Mouse (Mus musculus) embryonic facial prominence, embryonic 14.5 days (tissue): ENCODE measurements around the gene Fam171b. TPM values are rescaled to one million over a fixed set of nuclear protein-coding genes. Genes with fewer than 3 reads are reported as not detected.
A peak's percentile ranks its signal among the peaks of the same experiment; 100 is the strongest.

Source experiments
- ATAC-seq: fragments of 200-750 bp; cut with Nextera tagmentation; 2 replicates; pipeline ENCODE4 v1.8.0; 2017; ENCODE audit warnings: low read depth, moderate number of reproducible peaks, moderate TSS enrichment
- DNase-seq: peaks from one replicate; pipeline ENCODE4 v3.0.0-alpha.2; 2015; ENCODE audit warnings: low spot score
- H3K27ac ChIP-seq: fragments of 300-500 bp; sonication (generic); replicated peaks from 2 replicates; pipeline ENCODE4 v1.5.1; 2014; ENCODE audit warnings: low read depth, mild to moderate bottlenecking, low read length, moderate library complexity
- H3K27me3 ChIP-seq: fragments of 300-500 bp; sonication (generic); replicated peaks from 2 replicates; pipeline ENCODE4 v1.6.1; 2014; ENCODE audit warnings: low read length; ENCODE audit not compliant: control insufficient read depth, insufficient read depth
- H3K36me3 ChIP-seq: fragments of 300-500 bp; sonication (generic); 2 replicates; pipeline ENCODE4 v1.6.1; 2014; ENCODE audit warnings: low read length, mixed read lengths; ENCODE audit not compliant: control insufficient read depth, insufficient read depth
- H3K4me1 ChIP-seq: fragments of 300-500 bp; sonication (generic); 2 replicates; pipeline ENCODE4 v1.6.1; 2014; ENCODE audit warnings: antibody characterized with exemption, low read length; ENCODE audit not compliant: control insufficient read depth, insufficient read depth
- H3K4me2 ChIP-seq: fragments of 300-500 bp; sonication (generic); 2 replicates; pipeline ENCODE4 v1.6.1; 2014; ENCODE audit warnings: low read depth, mild to moderate bottlenecking, low read length, moderate library complexity, mixed read lengths
- H3K4me3 ChIP-seq: fragments of 300-500 bp; sonication (generic); 2 replicates; pipeline ENCODE4 v1.5.1; 2014; ENCODE audit warnings: low read depth, mild to moderate bottlenecking, low read length
- H3K9ac ChIP-seq: fragments of 300-500 bp; sonication (generic); 2 replicates; pipeline ENCODE4 v1.6.1; 2014; ENCODE audit warnings: low read depth, mild to moderate bottlenecking, low read length, moderate library complexity, mixed read lengths
- H3K9me3 ChIP-seq: fragments of 300-500 bp; sonication (generic); 2 replicates; pipeline ENCODE4 v1.6.1; 2016; ENCODE audit warnings: low read length; ENCODE audit not compliant: control insufficient read depth
- WGBS: fragments of 180-500 bp; shearing (Covaris S2); extraction: QIAGEN DNeasy Blood & Tissue Kit; methylation state at CpG from one replicate; pipeline ENCODE4 v1.1.7; 2014; 5-methylcytosine and 5-hydroxymethylcytosine counted together
- polyA plus RNA-seq: library from polyadenylated mRNA; unstranded; fragments of >200 nt; fragmentation: Nextera tagmentation; extraction: Ambion mirVana; gene quantifications from 2 replicates; pipeline ENCODE4 v1.2.1, GENCODE M21; 2014

Gene Fam171b
- polyA plus RNA-seq, 1 experiment from 2014 or later = 21.0 TPM

DNA sequence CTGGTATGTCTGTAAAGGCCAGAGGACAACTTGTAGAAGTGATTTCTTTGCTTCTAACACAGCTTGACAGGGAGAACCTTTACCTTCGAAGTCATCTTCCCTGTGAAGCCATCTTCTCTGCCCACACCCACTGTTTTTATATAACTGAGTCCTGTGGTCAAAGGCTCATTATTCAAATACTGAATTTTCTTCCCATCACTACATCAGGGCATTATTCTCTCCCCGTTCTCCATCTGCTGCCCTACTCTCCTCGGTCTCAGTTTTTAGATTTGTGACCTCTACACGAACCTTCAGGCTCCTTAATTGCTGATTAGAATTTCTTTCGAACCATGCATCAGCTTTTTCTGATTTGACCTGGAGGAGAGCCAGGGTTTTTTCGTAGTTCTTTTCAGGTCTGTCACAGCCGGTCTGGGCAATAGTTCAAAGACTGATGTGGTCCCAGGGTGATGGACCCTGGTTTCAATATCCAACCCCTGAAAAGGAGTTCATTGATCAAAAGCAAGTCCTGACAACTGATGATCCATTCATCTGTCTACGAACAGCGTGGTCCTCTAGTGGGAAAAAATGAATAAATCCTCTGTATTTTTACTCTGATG lies 14.4 kb upstream of the Fam171b start:
- DNase-seq (no peak), ATAC-seq (no peak)
- no peak overlapping the region for H3K9ac ChIP-seq
- peaks cover 93% of the 10 kb centered on the region for H3K36me3 ChIP-seq
- no peaks in the 10 kb centered on the region for H3K9me3 ChIP-seq
- no peak overlapping the region for H3K27ac ChIP-seq
- no peaks in the 10 kb centered on the region for H3K27me3 ChIP-seq
- 60% methylated on average over 9 of the region's 9 CpGs for WGBS
- H3K4me3 ChIP-seq = no peak overlapping the region
- H3K4me1 ChIP-seq = no peaks in the 10 kb centered on the region
- H3K4me2 ChIP-seq = no peak overlapping the region

DNA sequence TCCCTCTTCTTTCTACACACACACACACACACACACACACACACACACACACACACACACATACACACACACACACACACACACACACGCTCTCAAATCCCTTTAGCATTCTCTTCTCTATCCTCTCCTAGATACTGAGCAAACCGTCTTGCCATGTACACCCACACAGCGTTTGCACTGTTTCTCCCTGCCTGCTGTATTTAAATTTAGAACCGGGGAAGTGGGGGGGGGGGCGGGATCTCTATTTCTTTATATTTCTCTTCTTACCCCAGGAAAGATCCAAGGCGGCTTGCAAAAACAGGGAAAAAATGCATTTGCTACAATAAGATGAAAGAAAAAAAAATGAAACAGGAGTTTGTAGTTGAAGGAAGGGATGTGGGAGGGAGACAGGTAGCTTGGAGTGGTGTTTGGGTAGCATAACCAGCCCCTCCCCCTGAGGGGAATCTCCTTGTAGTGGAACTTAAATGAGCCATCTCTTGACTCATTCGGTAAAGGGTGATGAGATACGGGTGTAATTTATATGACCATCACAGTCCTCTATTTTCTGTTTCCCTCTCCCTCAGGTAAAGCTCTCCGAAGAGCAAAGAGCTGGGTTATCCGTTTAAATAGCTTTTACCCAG lies 947 bp downstream of the Fam171b start:
- Histone ChIP-seq H3K27ac (no peak overlapping the region), H3K9ac (peak overlapping the region; percentile 81), H3K9me3 (no peaks in the 10 kb centered on the region), H3K27me3 (no peaks in the 10 kb centered on the region; the same call in 1 of the 2 replicates), H3K4me3 (peak overlapping the region; percentile 74), H3K4me2 (peak overlapping the region; percentile 85), H3K4me1 (no peaks in the 10 kb centered on the region), H3K36me3 (no peaks in the 10 kb centered on the region)
- WGBS = 10% methylated on average over 10 of the region's 10 CpGs
- ATAC-seq (no peak), DNase-seq (no peak)

DNA sequence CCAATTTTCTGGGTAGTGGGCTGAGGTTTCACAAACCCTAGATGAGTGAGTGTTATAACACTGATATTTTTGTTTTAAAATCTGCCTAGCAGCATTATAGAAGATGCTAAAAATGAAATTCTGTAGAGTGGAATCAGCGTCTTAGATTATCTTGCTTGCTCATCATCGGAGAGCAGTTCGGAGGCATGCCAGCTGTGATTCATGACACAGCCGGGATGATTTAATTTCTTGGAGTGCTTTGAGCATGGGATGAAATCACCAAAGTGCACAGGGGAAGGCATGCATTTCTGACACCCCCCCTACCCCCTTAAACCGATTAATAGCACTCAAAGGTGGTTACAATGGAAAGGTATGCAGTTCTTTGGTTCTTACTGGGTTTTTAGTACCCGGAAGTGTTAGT lies 1.6 kb downstream of the Fam171b start:
- Histone ChIP-seq H3K4me1 (no peaks in the 10 kb centered on the region), H3K9ac (no peak overlapping the region), H3K36me3 (no peaks in the 10 kb centered on the region), H3K4me3 (peak overlapping the region; percentile 74), H3K9me3 (no peaks in the 10 kb centered on the region), H3K27ac (no peak overlapping the region), H3K27me3 (no peaks in the 10 kb centered on the region; the same call in 1 of the 2 replicates), H3K4me2 (peak overlapping the region; percentile 85)
- DNase-seq (peak; percentile 27), ATAC-seq (no peak)
- 34% methylated on average over 6 of the region's 6 CpGs for WGBS

DNA sequence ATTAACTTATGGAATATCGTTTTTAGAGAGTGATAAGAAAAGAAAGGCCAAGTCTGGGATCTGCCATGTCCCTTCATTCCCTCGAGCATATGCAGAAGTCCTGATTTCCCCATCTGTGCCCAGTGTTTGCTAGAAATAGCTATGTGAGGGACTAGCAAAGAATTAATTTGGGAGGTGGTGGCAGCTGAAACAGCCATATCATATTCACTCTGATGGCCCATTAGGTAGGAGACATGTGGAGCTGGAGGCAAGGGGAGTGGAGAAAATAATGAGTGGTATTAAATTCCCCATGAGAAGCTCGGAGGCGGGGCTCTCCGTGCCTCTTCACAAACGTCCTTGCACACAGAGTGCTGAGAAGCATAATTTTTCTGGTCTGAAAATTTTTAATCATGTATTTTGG lies 3.7 kb downstream of the Fam171b start:
- H3K4me1 ChIP-seq = no peaks in the 10 kb centered on the region
- H3K9ac ChIP-seq = no peak overlapping the region
- H3K4me3 ChIP-seq = no peak overlapping the region
- no peaks in the 10 kb centered on the region for H3K9me3 ChIP-seq
- H3K27ac ChIP-seq = no peak overlapping the region
- peak; percentile 49 for DNase-seq
- H3K27me3 ChIP-seq = no peaks in the 10 kb centered on the region; the same call in 1 of the 2 replicates
- H3K36me3 ChIP-seq = no peaks in the 10 kb centered on the region
- H3K4me2 ChIP-seq = no peak overlapping the region
- 58% methylated on average over 6 of the region's 6 CpGs for WGBS
- ATAC-seq = 0 out of 2 replicates have a peak, but pooled peaks have one; percentile 30

DNA sequence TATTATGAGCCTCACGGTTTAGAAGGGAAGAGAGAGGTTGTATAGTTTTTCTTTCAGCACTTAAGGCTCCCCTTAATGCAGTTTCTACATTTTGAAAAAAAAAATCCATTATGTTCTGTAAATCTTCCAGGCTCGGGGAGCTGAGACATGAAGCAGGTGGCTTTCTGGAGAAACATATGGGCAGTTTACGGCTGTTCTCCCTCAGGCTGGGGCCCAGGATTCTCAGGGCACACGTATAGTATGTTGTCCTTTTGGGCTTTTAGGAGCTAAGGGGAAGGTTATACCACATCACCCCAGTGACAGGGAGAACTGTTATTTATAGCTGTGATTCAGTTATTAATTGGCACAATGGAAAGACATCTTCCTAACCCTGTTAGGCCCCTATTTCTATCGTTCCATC lies 12.7 kb downstream of the Fam171b start:
- DNase-seq (no peak), ATAC-seq (no peak)
- 53% methylated on average over 5 of the region's 5 CpGs for WGBS
- Histone ChIP-seq H3K27me3 (no peaks in the 10 kb centered on the region), H3K9ac (no peak overlapping the region), H3K4me3 (no peak overlapping the region), H3K4me1 (no peaks in the 10 kb centered on the region; the same call in 1 of the 2 replicates), H3K27ac (no peak overlapping the region), H3K9me3 (no peaks in the 10 kb centered on the region), H3K36me3 (no peaks in the 10 kb centered on the region), H3K4me2 (no peak overlapping the region)

DNA sequence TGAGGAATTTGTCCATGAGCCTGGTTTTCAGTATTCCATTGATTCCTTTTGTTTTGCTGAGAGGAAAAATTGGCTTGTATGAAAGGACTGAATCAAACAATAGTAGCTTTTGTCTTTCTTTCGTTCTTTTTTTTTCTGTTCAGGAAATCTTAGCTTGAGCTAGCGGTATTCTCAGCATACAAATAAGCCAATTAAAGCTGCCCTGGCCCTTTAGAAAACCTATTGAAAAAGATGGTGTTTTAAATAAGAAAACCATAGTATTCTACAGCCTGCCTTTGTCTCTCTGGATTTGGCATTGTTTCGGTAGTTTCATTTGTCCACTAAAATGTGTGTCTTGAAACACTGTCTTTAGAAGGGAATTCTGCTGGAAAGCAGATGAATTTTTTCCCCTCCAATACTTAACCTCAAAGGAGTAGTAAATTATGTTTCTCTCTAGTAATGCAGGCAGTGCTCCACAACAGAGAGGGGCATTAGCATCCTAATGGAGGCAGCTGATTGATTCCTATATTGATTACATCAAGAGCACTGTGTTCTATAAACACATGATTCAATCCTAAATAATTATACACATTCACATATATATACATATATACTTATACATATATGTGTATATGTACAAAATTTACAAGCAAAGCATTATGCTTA lies 16.6 kb downstream of the Fam171b start:
- 49% methylated on average over 3 of the region's 3 CpGs for WGBS
- DNase-seq (no peak), ATAC-seq (no peak)
- no peaks in the 10 kb centered on the region for H3K27me3 ChIP-seq
- no peak overlapping the region for H3K9ac ChIP-seq
- no peak overlapping the region for H3K4me3 ChIP-seq
- no peaks in the 10 kb centered on the region for H3K9me3 ChIP-seq
- no peak overlapping the region for H3K4me2 ChIP-seq
- no peaks in the 10 kb centered on the region; the same call in 1 of the 2 replicates for H3K4me1 ChIP-seq
- H3K27ac ChIP-seq = no peak overlapping the region
- no peaks in the 10 kb centered on the region for H3K36me3 ChIP-seq

DNA sequence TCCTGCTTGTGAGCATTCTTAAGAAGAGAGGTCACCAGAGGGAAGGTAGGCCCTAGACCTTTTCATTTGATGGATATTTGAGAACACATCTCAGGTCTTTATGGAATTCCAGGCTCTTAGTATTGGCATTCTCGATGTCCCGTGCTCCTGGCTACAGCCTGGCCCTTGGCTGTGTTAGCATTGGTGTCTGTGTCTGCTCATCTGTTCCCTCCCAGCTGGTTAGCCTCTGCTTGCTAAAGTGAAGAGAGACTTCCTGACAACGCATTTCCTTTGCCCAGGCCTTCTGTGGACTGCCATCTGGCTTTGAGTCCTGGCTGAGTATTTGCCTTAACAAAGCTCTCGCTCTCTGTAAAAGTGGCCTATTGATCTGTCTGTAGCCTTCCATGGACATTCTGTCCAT lies 20.5 kb downstream of the Fam171b start:
- H3K4me2 ChIP-seq = no peak overlapping the region

DNA sequence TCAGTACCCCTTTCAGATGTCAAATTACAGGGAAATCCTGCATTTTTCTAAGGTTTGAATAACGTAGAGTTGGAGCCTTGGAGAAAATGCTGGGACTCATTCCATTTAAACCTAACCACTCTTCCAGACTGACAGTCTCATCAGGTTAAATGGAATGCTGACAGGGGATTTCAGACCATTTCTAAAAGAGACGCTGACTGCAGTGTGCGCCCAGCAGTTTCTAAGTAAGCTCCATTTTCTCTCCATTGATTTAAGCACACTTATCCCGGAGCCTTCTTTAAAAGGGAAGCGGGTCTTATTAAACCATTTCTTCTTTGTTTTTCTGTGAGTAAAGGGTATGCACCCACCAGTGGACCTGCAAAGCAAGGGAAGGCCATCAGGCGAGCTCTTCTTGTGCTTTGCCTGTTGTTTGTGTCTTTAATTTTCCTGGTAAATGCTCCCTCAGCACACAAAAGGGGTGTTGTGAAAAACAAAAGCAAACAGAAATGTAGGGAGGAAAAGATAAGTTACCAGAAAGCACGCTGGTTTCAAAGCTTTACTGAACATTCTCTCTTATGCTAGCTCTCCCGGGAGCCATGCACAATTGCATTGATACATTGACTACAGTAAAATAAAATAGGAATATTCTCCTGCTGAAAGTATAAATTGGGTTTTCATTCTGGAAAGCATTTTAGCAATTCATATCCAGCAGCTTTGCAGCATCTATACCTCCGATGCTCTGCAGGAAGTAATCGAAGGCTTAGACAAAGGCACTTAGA lies 23.1 kb downstream of the Fam171b start:
- no peak overlapping the region for H3K4me2 ChIP-seq
- H3K4me3 ChIP-seq = no peak overlapping the region
- no peaks in the 10 kb centered on the region for H3K9me3 ChIP-seq
- H3K27ac ChIP-seq = no peak overlapping the region; the same call in 1 of the 2 replicates
- H3K36me3 ChIP-seq = no peaks in the 10 kb centered on the region
- H3K4me1 ChIP-seq = no peaks in the 10 kb centered on the region
- H3K9ac ChIP-seq = no peak overlapping the region
- no peaks in the 10 kb centered on the region for H3K27me3 ChIP-seq
- DNase-seq (no peak), ATAC-seq (no peak)
- 65% methylated on average over 10 of the region's 10 CpGs for WGBS

More for the DNA sequence above, 20.5 kb downstream of the Fam171b start:
- 80% methylated on average over 4 of the region's 4 CpGs for WGBS
- Histone ChIP-seq H3K4me3 (no peak overlapping the region), H3K27ac (no peak overlapping the region), H3K4me1 (no peaks in the 10 kb centered on the region; the same call in 1 of the 2 replicates), H3K9me3 (no peaks in the 10 kb centered on the region), H3K36me3 (no peaks in the 10 kb centered on the region), H3K9ac (no peak overlapping the region), H3K27me3 (no peaks in the 10 kb centered on the region)
- DNase-seq = no peak
- ATAC-seq = no peak
